Mouse (Mus musculus) brown adipose tissue, adult 24 weeks (tissue): ENCODE measurements around the gene Ddx52. TPM values are rescaled to one million over a fixed set of nuclear protein-coding genes. Genes with fewer than 3 reads are reported as not detected.

ENCODE experiments used
- H3K27ac ChIP-seq: fragments of 200-500 bp; replicated peaks from 2 replicates; pipeline ENCODE4 v1.5.1; 2012; ENCODE audit warnings: low read depth, mild to moderate bottlenecking, low read length
- H3K4me1 ChIP-seq: fragments of 200-500 bp; 2 replicates; pipeline ENCODE4 v1.6.1; 2012; ENCODE audit warnings: low read length, mixed read lengths; ENCODE audit not compliant: control insufficient read depth, insufficient read depth, insufficient read length
- H3K4me3 ChIP-seq: fragments of 200-500 bp; 2 replicates; pipeline ENCODE4 v1.5.1; 2012; ENCODE audit warnings: low read depth, mild to moderate bottlenecking, low read length, moderate library complexity; ENCODE audit not compliant: insufficient read depth
- polyA plus RNA-seq: library from polyadenylated mRNA; stranded (reverse); fragments of >200 nt; gene quantifications from 2 replicates; pipeline ENCODE4 v1.2.4, GENCODE M21; 2012; ENCODE audit not compliant: missing spikeins, insufficient read depth, insufficient read length

The Ddx52 gene
- polyA plus RNA-seq, 1 experiment = 13.7 TPM

DNA sequence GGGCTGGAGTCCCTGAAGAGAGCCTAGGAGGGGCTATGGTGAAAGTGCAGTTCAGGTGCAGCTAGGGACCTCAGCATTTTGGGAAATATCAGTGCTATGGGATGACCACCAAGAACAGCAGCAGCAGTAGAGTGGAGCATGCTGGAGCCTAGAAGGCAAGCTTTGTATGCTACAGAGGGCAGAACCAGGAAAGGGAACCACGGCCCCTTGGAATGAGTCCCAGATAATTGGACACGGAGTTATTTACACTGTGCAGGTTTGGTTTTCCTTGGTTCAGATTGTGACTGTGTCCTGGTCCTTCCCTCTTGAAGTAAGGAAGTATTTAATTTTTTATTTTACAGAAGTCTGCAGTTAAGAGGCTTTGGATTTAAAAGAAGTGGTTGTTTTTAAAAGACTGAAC lies 51.6 kb downstream of the Ddx52 start:
- Histone ChIP-seq H3K4me3 (no peak overlapping the region), H3K27ac (no peak overlapping the region)

DNA sequence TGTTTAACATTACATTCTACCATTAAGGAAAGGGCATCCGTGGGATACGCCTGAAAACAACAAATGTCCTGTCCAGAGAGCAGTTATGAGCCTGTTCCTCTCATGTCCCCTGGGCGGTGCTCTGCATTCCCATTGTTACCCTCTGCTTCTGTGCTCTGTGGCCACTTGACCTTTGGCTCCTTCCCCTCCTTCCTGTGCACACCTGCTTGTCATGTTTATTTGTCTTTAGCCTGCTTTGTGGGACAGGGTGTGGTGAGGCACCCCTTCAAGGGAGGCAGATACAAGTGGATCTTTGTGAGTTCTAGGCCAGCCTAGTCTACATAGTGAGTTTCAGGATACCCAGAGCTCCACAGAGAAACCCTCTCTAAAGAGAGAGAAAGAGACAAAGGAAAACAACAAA lies 52.6 kb downstream of the Ddx52 start:
- H3K4me1 ChIP-seq = no peaks in the 10 kb centered on the region
- no peak overlapping the region for H3K4me3 ChIP-seq
- H3K27ac ChIP-seq = no peak overlapping the region

More for the DNA sequence above, 51.6 kb downstream of the Ddx52 start:
- H3K4me1 ChIP-seq = no peaks in the 10 kb centered on the region

DNA sequence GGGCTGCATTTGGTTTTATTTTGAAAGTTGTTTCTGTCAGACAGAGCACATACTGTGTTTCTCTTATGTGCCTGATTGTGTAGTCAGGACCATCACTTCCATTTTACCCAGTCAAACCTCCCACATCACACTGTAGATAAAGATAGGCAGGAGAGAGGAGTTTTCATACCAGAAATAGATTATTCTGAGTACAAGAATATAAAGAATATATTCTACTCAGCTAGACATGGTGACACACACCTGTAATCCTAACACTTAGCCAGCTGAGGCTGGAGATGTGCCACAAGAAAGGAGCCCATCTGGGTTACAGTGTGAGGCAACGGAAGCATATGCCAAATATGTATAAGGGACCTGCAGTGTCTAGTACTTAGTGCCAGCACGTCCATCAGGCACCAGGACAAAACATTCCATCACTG lies 53.7 kb downstream of the Ddx52 start:
- no peak overlapping the region for H3K27ac ChIP-seq
- no peak overlapping the region for H3K4me3 ChIP-seq
- no peaks in the 10 kb centered on the region for H3K4me1 ChIP-seq

DNA sequence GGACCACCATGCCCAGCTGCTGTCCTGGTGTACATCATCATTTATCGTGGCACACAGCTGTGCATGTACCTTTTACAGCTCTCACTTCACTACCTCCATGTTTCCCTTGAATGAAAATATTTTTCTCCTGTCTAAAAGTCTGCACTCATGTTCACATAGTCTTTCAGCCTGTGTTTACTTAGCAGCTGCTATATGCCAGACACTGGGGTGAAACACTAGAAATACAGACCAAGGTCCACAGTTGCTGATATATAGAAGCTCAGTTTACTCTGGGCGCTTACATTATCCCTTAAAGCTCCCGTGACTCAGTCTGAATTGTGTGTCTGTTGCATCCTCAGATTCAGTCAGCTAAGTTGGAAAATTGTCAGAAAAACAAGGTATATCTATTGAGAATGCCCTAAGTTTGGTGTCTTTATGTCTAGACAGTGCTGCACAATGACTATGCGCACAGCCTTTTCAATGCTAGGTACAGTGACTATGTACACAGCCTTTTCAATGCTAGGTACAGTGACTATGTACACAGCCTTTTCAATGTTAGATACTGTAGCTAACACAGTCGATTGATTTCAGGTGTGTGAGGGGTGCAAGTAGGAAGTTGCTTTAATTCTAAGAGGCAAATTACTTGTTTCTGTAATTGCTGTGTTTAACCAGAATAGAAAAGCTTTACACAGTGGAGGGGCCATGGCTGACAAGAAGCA lies 55.5 kb downstream of the Ddx52 start:
- Histone ChIP-seq H3K4me1 (no peaks in the 10 kb centered on the region), H3K4me3 (no peak overlapping the region), H3K27ac (no peak overlapping the region)

DNA sequence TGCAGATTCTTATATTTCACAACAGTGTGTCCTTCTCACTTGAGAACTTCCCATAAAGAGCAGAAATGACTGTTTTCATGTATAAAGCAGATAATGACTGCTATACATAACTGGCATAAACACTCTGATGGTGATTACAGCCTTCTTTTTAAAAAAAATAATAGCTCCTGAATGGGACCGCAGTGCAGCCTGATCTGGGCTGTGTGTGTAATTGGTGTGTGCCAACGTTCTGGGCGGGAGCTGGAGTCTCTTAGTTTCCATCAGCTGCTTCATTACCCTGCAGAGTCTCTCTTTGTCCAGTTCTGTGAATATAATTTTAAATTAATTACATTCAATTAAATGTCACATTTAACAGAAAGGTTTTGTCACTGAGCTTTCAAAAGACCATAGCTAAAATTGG lies 57.1 kb downstream of the Ddx52 start:
- Histone ChIP-seq H3K27ac (no peak overlapping the region), H3K4me1 (no peaks in the 10 kb centered on the region), H3K4me3 (no peak overlapping the region)

DNA sequence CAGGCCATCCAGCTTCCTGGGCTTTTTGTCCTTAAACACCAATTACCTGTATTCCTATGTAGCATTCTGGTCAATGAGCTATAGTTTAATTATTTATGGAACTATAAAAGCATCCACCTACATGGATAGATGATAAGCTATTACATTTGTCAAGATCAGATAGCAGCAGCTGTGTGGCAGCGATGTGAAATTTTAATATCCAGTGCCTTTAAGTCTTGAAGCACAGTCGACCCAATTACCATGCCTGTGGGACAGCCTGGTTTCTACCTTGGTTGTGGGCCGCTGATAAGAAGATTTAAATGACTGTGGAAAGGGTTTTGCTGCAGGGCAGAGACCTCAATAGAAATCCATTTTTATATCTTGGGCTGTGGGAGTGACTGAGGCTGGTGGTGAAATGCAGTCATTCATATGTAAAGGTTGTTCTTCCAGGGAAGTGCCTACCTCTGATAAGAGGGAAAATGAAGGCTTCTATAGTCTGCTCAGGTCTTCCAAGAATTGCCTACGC lies 57.6 kb downstream of the Ddx52 start:
- Histone ChIP-seq H3K27ac (no peak overlapping the region), H3K4me3 (no peak overlapping the region), H3K4me1 (no peaks in the 10 kb centered on the region)

DNA sequence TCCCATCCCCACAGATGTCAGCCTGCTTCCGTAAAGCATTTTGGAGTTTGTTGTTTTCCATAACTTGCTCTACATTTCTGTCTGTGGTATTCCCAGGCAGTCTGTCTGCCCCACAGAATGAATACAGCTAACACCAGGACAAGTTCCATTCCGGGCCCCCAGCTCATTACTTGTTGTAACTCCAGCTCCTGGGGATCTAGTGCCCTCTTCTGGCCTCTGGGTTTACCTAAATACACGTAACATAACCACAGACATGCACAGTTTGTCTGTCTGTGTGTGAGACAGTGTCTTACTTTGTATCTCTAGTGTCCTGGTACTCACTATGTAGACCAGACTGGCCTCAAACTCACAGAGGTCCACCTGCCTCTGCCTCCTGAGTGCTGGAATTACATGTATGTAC lies 59.4 kb downstream of the Ddx52 start:
- Histone ChIP-seq H3K4me3 (no peak overlapping the region), H3K27ac (no peak overlapping the region), H3K4me1 (no peaks in the 10 kb centered on the region)

DNA sequence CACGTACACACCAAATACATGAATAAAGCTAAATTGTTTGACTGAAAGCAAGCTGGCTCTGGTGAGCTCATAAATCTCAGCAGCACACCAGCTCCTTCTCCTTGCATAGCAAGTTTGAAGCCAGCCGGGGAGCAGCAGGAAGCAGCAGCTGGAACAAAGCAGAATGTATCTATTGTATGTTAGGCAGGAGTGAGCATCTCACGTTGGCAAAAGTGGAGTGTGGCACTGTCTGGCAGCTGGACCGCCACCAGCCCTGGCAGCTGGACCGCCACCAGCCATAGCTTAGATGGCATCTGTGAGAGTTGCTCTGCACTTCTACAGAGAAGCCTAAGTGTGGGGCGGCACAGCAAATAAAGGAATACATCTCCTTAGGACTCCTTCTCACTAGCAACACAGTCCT lies 62.1 kb downstream of the Ddx52 start:
- Histone ChIP-seq H3K4me3 (no peak overlapping the region), H3K4me1 (no peaks in the 10 kb centered on the region), H3K27ac (no peak overlapping the region)

DNA sequence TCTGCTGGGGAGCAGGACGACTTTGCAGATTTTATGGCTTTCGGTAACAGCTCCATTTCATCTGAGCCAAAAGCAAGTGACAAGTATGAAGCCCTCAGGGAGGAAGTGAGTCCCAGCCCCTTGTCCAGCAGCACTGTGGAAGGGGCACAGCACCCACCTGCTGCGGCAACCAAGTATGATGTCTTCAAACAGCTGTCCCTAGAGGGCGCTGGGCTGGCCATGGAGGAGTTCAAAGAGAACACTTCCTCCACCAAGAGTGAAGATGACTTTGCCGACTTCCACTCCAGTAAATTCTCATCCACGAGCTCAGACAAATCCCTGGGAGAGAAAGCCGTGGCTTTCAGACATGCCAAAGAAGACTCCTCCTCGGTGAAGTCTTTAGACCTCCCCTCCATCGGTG lies 67.1 kb downstream of the Ddx52 start:
- no peak overlapping the region for H3K4me3 ChIP-seq
- H3K27ac ChIP-seq = no peak overlapping the region
- H3K4me1 ChIP-seq = no peaks in the 10 kb centered on the region

DNA sequence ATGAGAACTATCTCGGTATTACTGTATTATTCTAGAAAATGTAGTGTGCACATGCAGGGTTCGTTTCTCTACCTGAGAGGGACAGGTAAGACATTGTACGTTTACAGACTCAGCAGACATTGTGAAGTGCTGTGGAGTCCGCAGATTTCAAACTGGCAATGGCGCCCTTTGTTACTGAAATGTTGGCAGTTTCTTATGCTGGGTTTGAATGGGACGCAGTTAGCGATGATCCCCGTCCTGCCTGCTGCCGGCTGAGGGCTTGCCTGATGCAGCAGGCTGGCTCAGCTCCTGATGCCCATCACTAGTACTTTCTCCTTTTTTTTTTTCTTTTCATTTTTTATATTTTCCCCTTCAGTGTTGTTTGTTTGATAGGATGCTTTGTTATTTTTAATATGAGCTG lies 68.5 kb downstream of the Ddx52 start:
- H3K4me3 ChIP-seq = no peak overlapping the region
- H3K4me1 ChIP-seq = no peaks in the 10 kb centered on the region
- H3K27ac ChIP-seq = no peak overlapping the region

DNA sequence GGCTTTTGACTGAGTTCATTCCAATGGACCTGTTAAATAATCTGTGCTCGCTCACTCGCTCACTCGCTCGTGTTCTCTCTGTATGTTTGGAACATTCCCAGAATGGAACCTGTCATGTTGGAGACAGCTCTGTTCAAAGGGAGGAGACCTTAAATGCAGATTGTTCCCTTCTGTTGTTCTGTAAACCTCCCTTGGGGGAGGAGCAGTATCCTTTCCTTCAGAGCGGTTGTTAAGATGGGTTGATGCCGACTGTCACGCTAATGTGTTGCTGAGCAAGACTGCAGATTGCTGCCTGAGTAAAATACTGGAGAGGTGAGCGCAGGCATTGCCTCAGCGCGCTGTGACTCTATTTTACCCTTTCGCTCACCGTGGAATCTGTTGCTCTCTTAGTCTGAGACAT lies 69.2 kb downstream of the Ddx52 start:
- H3K4me3 ChIP-seq = no peak overlapping the region
- H3K4me1 ChIP-seq = no peaks in the 10 kb centered on the region
- H3K27ac ChIP-seq = no peak overlapping the region

DNA sequence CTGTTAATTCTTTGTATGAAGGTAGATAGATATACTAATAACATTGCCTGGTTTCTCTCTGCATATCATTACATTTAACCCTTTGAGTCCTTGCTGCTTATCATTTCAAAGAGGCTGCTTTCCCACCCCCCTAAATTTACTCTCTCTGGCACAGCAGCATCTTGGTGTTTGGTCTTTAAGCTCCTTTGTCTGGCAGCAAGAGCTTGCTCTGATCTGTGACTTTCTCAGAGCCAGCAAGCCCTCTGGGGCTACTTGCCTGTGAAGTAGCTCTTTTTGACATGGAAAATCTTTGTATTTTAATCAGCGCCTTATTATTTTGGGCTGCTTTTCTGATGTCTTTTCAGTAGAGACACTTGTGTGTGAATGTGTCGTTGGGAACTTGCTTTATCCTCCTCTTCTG lies 69.7 kb downstream of the Ddx52 start:
- no peak overlapping the region for H3K27ac ChIP-seq
- H3K4me3 ChIP-seq = no peak overlapping the region
- no peaks in the 10 kb centered on the region for H3K4me1 ChIP-seq

Other genes starting within 250 kb of the Ddx52 start
- 15.5 and 20.8 TPM in 2 replicates for gene Wfdc17, start 238.1 kb upstream of the Ddx52 start, polyA plus RNA-seq
- not detected in 2 replicates for gene Wfdc18, start 233.0 kb upstream of the Ddx52 start, polyA plus RNA-seq
- gene Wfdc21, start 195.1 kb upstream of the Ddx52 start, polyA plus RNA-seq = 5.5 and 18.4 TPM in 2 replicates
- gene Heatr6, start 188.4 kb upstream of the Ddx52 start, polyA plus RNA-seq = 6.1 and 6.5 TPM in 2 replicates
- gene Hnf1b, start 92.0 kb upstream of the Ddx52 start, polyA plus RNA-seq = not detected in 2 replicates
- 13.4 and 20.3 TPM in 2 replicates for gene Synrg, start 22.4 kb downstream of the Ddx52 start, polyA plus RNA-seq
- 6.8 and 8.1 TPM in 2 replicates for gene Dusp14, start 127.2 kb downstream of the Ddx52 start, polyA plus RNA-seq
- gene Tada2a, start 187.5 kb downstream of the Ddx52 start, polyA plus RNA-seq = 5.4 and 5.5 TPM in 2 replicates
- 941 and 1,135 TPM in 2 replicates for gene Acaca, start 187.6 kb downstream of the Ddx52 start, polyA plus RNA-seq
- not detected in 2 replicates for gene Gm11437, start 225.4 kb downstream of the Ddx52 start, polyA plus RNA-seq